Mouse (Mus musculus) hindbrain, embryonic 14.5 days (tissue): ENCODE data around the gene Akap6. TPM values are rescaled to one million over a fixed set of nuclear protein-coding genes. Genes with fewer than 3 reads are reported as not detected.

ENCODE experiments used
- ATAC-seq: fragments of 200-750 bp; cut with Nextera tagmentation; 2 replicates; pipeline ENCODE4 v1.8.0; 2017; ENCODE audit warnings: moderate number of reproducible peaks, mild to moderate bottlenecking, moderate TSS enrichment, moderate library complexity; ENCODE audit not compliant: low FRiP score
- DNase-seq: peaks from one replicate; pipeline ENCODE4 v3.0.0-alpha.2; 2015; ENCODE audit warnings: low spot score
- H3K27ac ChIP-seq: fragments of 300-500 bp; sonication (generic); 2 replicates; pipeline ENCODE4 v1.5.1; 2014; ENCODE audit warnings: mild to moderate bottlenecking, moderate library complexity
- H3K27me3 ChIP-seq: fragments of 300-500 bp; sonication (generic); 2 replicates; pipeline ENCODE4 v1.6.1; 2014; ENCODE audit warnings: mild to moderate bottlenecking, low read length, mixed read lengths; ENCODE audit not compliant: control insufficient read depth, insufficient read depth
- H3K36me3 ChIP-seq: fragments of 300-500 bp; sonication (generic); replicated peaks from 2 replicates; pipeline ENCODE4 v1.6.1; 2014; ENCODE audit not compliant: control insufficient read depth, insufficient read depth
- H3K4me1 ChIP-seq: fragments of 300-500 bp; sonication (generic); replicated peaks from 2 replicates; pipeline ENCODE4 v1.6.1; 2014; ENCODE audit warnings: antibody characterized with exemption, low read length, mixed read lengths; ENCODE audit not compliant: control insufficient read depth, insufficient read depth
- H3K4me2 ChIP-seq: fragments of 300-500 bp; sonication (generic); replicated peaks from 2 replicates; pipeline ENCODE4 v1.6.1; 2014; ENCODE audit warnings: mild to moderate bottlenecking, moderate library complexity
- H3K4me3 ChIP-seq: fragments of 300-500 bp; sonication (generic); replicated peaks from 2 replicates; pipeline ENCODE4 v1.5.1; 2014; ENCODE audit warnings: mild to moderate bottlenecking, low read length
- H3K9ac ChIP-seq: fragments of 300-500 bp; sonication (generic); 2 replicates; pipeline ENCODE4 v1.6.1; 2014
- H3K9me3 ChIP-seq: fragments of 300-500 bp; sonication (generic); 2 replicates; pipeline ENCODE4 v1.6.1; 2016; ENCODE audit warnings: low read length; ENCODE audit not compliant: control insufficient read depth
- WGBS: fragments of 180-500 bp; shearing (Covaris S2); extraction: QIAGEN DNeasy Blood & Tissue Kit; methylation state at CpG from one replicate; pipeline ENCODE4 v1.1.7; 2014; 5-methylcytosine and 5-hydroxymethylcytosine counted together
- polyA plus RNA-seq: library from polyadenylated mRNA; unstranded; fragments of >200 nt; fragmentation: Nextera tagmentation; extraction: Ambion mirVana; gene quantifications from 2 replicates; pipeline ENCODE4 v1.2.1, GENCODE M21; 2014

The Akap6 gene
- polyA plus RNA-seq, 1 experiment from 2014 or later = 39.0 TPM

DNA sequence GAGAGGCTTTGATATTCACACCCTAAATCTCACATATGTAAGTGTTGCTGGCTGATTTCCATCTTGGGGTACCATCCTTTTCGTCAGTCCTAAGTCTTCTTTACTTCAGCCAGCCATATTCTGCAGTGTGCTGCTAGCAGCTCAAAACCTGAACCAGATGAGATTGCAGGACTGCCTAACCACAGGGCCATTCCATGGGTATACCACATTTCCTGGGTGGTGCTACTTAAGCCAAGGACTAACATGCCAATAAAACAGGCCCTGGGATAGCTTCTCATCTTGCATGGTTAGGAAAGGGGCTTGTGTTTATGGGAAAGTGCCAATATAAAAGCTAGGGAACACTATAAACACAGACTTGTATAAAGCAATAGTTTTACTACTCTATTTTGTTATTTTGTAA lies 7.6 kb upstream of the Akap6 start:
- no peak overlapping the region for H3K4me3 ChIP-seq
- no peaks in the 10 kb centered on the region for H3K36me3 ChIP-seq
- H3K4me1 ChIP-seq = no peaks in the 10 kb centered on the region
- H3K27me3 ChIP-seq = no peaks in the 10 kb centered on the region
- H3K9ac ChIP-seq = no peak overlapping the region
- no peaks in the 10 kb centered on the region for H3K9me3 ChIP-seq
- ATAC-seq (no peak), DNase-seq (no peak)
- H3K4me2 ChIP-seq = no peak overlapping the region
- H3K27ac ChIP-seq = no peak overlapping the region
- WGBS = 94% methylated on average over 1 of the region's 1 CpGs

GRCm38 (mm10) chr12:52692290-52692974 lies 6.8 kb upstream of the Akap6 start:
- Histone ChIP-seq H3K4me2 (no peak overlapping the region), H3K4me1 (peaks cover 2% of the 10 kb centered on the region; the same call in 1 of the 2 replicates), H3K9me3 (no peaks in the 10 kb centered on the region), H3K9ac (no peak overlapping the region), H3K36me3 (no peaks in the 10 kb centered on the region), H3K4me3 (no peak overlapping the region), H3K27ac (no peak overlapping the region), H3K27me3 (no peaks in the 10 kb centered on the region)
- WGBS = 61% methylated on average over 10 of the region's 10 CpGs
- DNase-seq = no peak
- ATAC-seq = no peak

- no peak overlapping the region; the same call in 1 of the 2 replicates for H3K4me2 ChIP-seq
- H3K9ac ChIP-seq = 0 out of 2 replicates have a peak overlapping the region, but pooled peaks have one; percentile 4
- no peak for ATAC-seq
Observed at GRCm38 (mm10) chr12:52697407-52698109, 1.6 kb upstream of the Akap6 start.

DNA sequence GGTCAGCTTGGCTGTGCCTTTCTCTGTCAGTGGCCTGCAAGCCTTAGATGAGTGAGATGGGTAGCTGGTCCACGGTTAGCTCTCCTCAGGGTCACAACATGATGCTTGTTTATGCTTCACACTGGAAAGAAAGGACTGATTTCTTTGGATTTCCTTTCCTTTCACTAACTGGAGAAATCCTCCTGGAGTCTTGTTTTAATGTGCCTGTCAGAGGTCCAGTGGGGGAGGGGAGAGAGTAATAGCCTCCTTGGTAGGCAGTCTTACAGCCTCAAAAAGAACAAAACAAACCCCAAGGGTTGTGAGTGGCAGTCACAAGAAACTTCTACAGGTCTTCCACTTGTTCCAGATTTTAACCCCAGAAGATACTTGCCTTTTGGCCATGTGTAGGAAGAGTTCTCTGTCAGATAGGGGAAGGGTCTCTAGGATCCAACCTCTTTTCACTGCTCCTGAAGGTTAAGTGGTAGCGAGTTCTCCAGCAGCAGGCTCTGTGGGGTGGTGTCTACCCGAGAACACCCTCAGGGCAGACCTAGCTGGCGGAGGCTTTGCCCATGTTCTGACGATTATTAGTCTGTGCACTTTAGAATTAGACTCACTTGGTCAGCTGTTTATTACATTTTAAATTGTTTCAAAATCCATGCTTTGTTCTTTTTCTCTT lies 780 bp upstream of the Akap6 start:
- Histone ChIP-seq H3K27ac (peak overlapping the region; percentile 91), H3K9ac (peak overlapping the region; percentile 77), H3K4me1 (peaks cover 30% of the 10 kb centered on the region), H3K27me3 (no peaks in the 10 kb centered on the region), H3K4me3 (peak overlapping the region; percentile 57), H3K36me3 (no peaks in the 10 kb centered on the region), H3K4me2 (peak overlapping the region; percentile 69), H3K9me3 (no peaks in the 10 kb centered on the region)
- 11% methylated on average over 5 of the region's 5 CpGs for WGBS
- no peak for ATAC-seq
- no peak for DNase-seq

More at GRCm38 (mm10) chr12:52697407-52698109, 1.6 kb upstream of the Akap6 start:
- no peaks in the 10 kb centered on the region for H3K36me3 ChIP-seq
- WGBS = 61% methylated on average over 3 of the region's 3 CpGs
- H3K27ac ChIP-seq = peak overlapping the region; percentile 91
- no peak for DNase-seq
- no peak overlapping the region for H3K4me3 ChIP-seq
- H3K27me3 ChIP-seq = no peaks in the 10 kb centered on the region
- H3K9me3 ChIP-seq = no peaks in the 10 kb centered on the region
- peaks cover 26% of the 10 kb centered on the region for H3K4me1 ChIP-seq

GRCm38 (mm10) chr12:52699961-52700696 lies 946 bp downstream of the Akap6 start:
- Histone ChIP-seq H3K27me3 (no peaks in the 10 kb centered on the region), H3K4me2 (peak overlapping the region; percentile 69), H3K27ac (peak overlapping the region; percentile 91), H3K9ac (peak overlapping the region; percentile 77), H3K4me3 (peak overlapping the region; percentile 57), H3K36me3 (no peaks in the 10 kb centered on the region), H3K4me1 (peaks cover 30% of the 10 kb centered on the region), H3K9me3 (no peaks in the 10 kb centered on the region)
- DNase-seq = peak; percentile 48
- ATAC-seq = peak; percentile 32; the same call in 1 of the 2 replicates
- WGBS = 12% methylated on average over 15 of the region's 15 CpGs

DNA sequence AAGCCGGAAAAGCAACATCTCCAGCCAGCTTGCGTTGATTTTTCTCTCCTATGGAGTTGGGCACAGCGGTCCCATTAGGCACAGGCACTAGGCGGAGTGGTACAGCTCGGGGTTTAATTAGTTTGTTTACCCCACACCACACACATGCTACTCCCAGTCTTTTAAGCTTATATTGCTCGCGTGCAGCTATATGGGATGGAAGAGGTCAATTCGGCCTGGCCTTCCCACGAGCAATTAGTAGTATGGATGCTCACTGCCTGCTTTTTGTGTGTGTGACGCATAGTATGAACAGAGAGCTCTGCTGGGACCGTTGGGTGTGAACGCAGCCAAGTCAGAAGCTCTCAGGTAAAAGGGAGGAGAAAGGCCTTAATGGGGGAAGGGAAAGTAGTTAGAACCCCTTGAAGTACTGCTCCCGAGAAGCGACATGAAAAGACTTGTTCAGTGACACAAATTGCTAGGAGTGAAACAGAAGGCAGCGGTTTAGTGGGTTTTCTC lies 1.6 kb downstream of the Akap6 start:
- Histone ChIP-seq H3K27ac (peak overlapping the region; percentile 91), H3K27me3 (no peaks in the 10 kb centered on the region), H3K9me3 (no peaks in the 10 kb centered on the region), H3K4me3 (peak overlapping the region; percentile 57), H3K36me3 (no peaks in the 10 kb centered on the region), H3K4me1 (peaks cover 30% of the 10 kb centered on the region), H3K9ac (peak overlapping the region; percentile 77), H3K4me2 (peak overlapping the region; percentile 69)
- 6% methylated on average over 15 of the region's 15 CpGs for WGBS
- ATAC-seq = peak; percentile 54
- DNase-seq = peak; percentile 62

DNA sequence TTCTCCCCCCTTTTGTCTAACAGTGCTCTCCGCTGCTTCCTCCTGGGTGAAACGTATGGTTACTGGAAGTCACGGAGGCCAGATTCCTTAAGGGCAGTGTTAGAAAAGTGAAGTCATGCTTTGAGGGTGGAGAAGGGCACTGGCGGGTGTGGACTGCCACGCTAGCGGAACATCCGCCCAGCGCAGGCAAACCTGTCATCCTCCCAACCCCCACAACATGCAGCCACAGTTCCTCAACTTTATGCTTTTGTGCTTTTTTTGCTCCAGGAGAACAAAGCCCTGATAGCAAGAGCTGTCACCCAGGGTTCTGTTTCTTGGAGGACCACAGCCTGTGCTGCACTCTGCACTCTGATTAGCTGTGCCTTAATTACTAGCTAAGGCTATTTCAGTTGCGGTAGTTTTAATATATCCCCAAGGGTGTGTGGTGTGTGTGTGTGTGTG lies 2.0 kb downstream of the Akap6 start:
- Histone ChIP-seq H3K27me3 (no peaks in the 10 kb centered on the region), H3K9me3 (no peaks in the 10 kb centered on the region), H3K36me3 (no peaks in the 10 kb centered on the region), H3K4me3 (peak overlapping the region; percentile 57), H3K27ac (peak overlapping the region; percentile 91), H3K4me1 (peaks cover 30% of the 10 kb centered on the region), H3K9ac (peak overlapping the region; percentile 77), H3K4me2 (peak overlapping the region; percentile 69)
- 8% methylated on average over 9 of the region's 9 CpGs for WGBS
- peak; percentile 17; the same call in 1 of the 2 replicates for ATAC-seq
- no peak for DNase-seq

GRCm38 (mm10) chr12:52702368-52702967 lies 3.3 kb downstream of the Akap6 start:
- Histone ChIP-seq H3K4me1 (peaks cover 28% of the 10 kb centered on the region), H3K4me2 (peak overlapping the region; percentile 69), H3K9ac (peak overlapping the region; percentile 77), H3K27ac (peak overlapping the region; percentile 91; the same call in 1 of the 2 replicates), H3K27me3 (no peaks in the 10 kb centered on the region), H3K9me3 (no peaks in the 10 kb centered on the region), H3K36me3 (no peaks in the 10 kb centered on the region), H3K4me3 (peak overlapping the region; percentile 57)
- ATAC-seq (no peak), DNase-seq (no peak)
- 67% methylated on average over 12 of the region's 12 CpGs for WGBS
